Mouse (Mus musculus) heart, postnatal 0 days (tissue): ENCODE measurements at regions not wholly inside any gene's neighbourhood (a gene's known extent, or its start where the extent isn't known, plus 50 kb on each side); places are given as distances from the start of the nearest gene placed in this dataset.

Experiments used
- ATAC-seq: fragments of 200-750 bp; cut with Nextera tagmentation; 2 replicates; pipeline ENCODE4 v1.8.0; 2017; ENCODE audit warnings: low read depth, moderate number of reproducible peaks, moderate library complexity; ENCODE audit not compliant: insufficient read depth
- DNase-seq: peaks from one replicate; pipeline ENCODE4 v3.0.0-alpha.2; 2016; ENCODE audit warnings: low spot score
- H3K27ac ChIP-seq: fragments of 300-500 bp; sonication (generic); 2 replicates; pipeline ENCODE4 v1.5.1; 2014; ENCODE audit warnings: low read depth, mild to moderate bottlenecking
- H3K27me3 ChIP-seq: fragments of 300-500 bp; sonication (generic); 2 replicates; pipeline ENCODE4 v1.6.1; 2014; ENCODE audit warnings: low read length, mixed read lengths; ENCODE audit not compliant: control insufficient read depth, insufficient read depth
- H3K36me3 ChIP-seq: fragments of 300-500 bp; sonication (generic); replicated peaks from 2 replicates; pipeline ENCODE4 v1.6.1; 2014; ENCODE audit warnings: low read length, mixed read lengths; ENCODE audit not compliant: control insufficient read depth, insufficient read depth
- H3K4me1 ChIP-seq: fragments of 300-500 bp; sonication (generic); 2 replicates; pipeline ENCODE4 v1.6.1; 2014; ENCODE audit warnings: antibody characterized with exemption; ENCODE audit not compliant: control insufficient read depth, insufficient read depth
- H3K4me2 ChIP-seq: fragments of 300-500 bp; sonication (generic); 2 replicates; pipeline ENCODE4 v1.6.1; 2014; ENCODE audit warnings: low read depth, mild to moderate bottlenecking, low read length, moderate library complexity
- H3K4me3 ChIP-seq: fragments of 300-500 bp; sonication (generic); 2 replicates; pipeline ENCODE4 v1.5.1; 2014; ENCODE audit warnings: low read depth, low read length
- H3K9ac ChIP-seq: fragments of 300-500 bp; sonication (generic); replicated peaks from 2 replicates; pipeline ENCODE4 v1.6.1; 2014; ENCODE audit warnings: low read depth, low read length, mixed read lengths
- H3K9me3 ChIP-seq: fragments of 300-500 bp; sonication (generic); replicated peaks from 2 replicates; pipeline ENCODE4 v1.6.1; 2016; ENCODE audit warnings: low read length; ENCODE audit not compliant: control insufficient read depth
- CTCF ChIP-seq: IDR thresholded peaks from 2 replicates; pipeline ENCODE4 v1.5.1; 2016; ENCODE audit warnings: antibody characterized with exemption, control low read depth, low read depth
- EP300 ChIP-seq: IDR thresholded peaks from 2 replicates; pipeline ENCODE4 v1.6.1; 2016; ENCODE audit warnings: antibody characterized with exemption, low read depth
- WGBS: fragments of 180-500 bp; shearing (Covaris S2); extraction: QIAGEN DNeasy Blood & Tissue Kit; methylation state at CpG from one replicate; pipeline ENCODE4 v1.1.7; 2014; 5-methylcytosine and 5-hydroxymethylcytosine counted together

- TF ChIP-seq CTCF (no peak), EP300 (no peak)
- ATAC-seq, result no peak
- WGBS, result 64% methylated on average over 7 of the region's 7 CpGs
These were observed 185.2 kb upstream of the Kit start for GRCm38 (mm10) chr5:75389433-75389971.

GRCm38 (mm10) chr5:75398820-75399219 lies 175.9 kb upstream of the Kit start:
- H3K27ac ChIP-seq, result no peak overlapping the region
- no peak overlapping the region for H3K4me2 ChIP-seq
- H3K4me1 ChIP-seq, result no peaks in the 10 kb centered on the region
- no peak overlapping the region for H3K4me3 ChIP-seq
- ATAC-seq (no peak), DNase-seq (no peak)
- H3K9me3 ChIP-seq, result no peaks in the 10 kb centered on the region
- TF ChIP-seq CTCF (no peak), EP300 (no peak)
- H3K36me3 ChIP-seq, result no peaks in the 10 kb centered on the region
- no peaks in the 10 kb centered on the region for H3K27me3 ChIP-seq
- H3K9ac ChIP-seq, result no peak overlapping the region
- WGBS, result 77% methylated on average over 5 of the region's 5 CpGs

More at GRCm38 (mm10) chr5:75389433-75389971, 185.2 kb upstream of the Kit start:
- no peaks in the 10 kb centered on the region for H3K36me3 ChIP-seq
- no peak for DNase-seq
- H3K27me3 ChIP-seq, result no peaks in the 10 kb centered on the region
- no peaks in the 10 kb centered on the region for H3K4me1 ChIP-seq
- H3K4me2 ChIP-seq, result no peak overlapping the region
- no peak overlapping the region for H3K9ac ChIP-seq
- no peak overlapping the region for H3K27ac ChIP-seq
- no peaks in the 10 kb centered on the region for H3K9me3 ChIP-seq
- no peak overlapping the region for H3K4me3 ChIP-seq

DNA sequence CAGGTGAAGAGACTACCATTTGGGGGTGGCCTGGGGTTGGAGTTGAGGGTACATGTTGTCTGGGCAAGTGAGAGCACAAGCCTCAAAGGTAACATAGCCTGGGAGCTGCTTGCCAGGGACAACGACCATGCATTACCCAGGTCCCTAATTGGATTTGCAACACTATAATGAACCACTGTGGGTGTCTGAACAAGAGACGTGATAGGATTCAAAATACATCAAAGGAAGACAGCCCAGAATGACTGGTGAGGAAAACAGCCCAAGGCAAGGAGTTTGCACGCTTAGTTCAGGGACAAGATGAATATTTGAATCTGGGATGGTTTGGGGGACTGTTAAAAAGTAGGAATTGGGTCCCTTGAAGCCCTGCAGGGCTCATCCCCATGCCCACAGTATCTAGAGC lies 173.0 kb upstream of the Kit start:
- Histone ChIP-seq H3K4me3 (no peak overlapping the region), H3K4me1 (no peaks in the 10 kb centered on the region), H3K36me3 (no peaks in the 10 kb centered on the region), H3K9me3 (no peaks in the 10 kb centered on the region), H3K9ac (no peak overlapping the region), H3K27ac (no peak overlapping the region), H3K27me3 (no peaks in the 10 kb centered on the region), H3K4me2 (no peak overlapping the region)
- DNase-seq, result no peak
- WGBS, result 70% methylated on average over 3 of the region's 3 CpGs
- no peak for ATAC-seq
- TF ChIP-seq EP300, result no peak
- TF ChIP-seq CTCF, result no peak

- no peak overlapping the region for H3K4me3 ChIP-seq
- H3K27me3 ChIP-seq, result no peaks in the 10 kb centered on the region
- WGBS, result 58% methylated on average over 3 of the region's 3 CpGs
- H3K36me3 ChIP-seq, result no peaks in the 10 kb centered on the region
- TF ChIP-seq EP300 (no peak), CTCF (no peak)
- H3K9me3 ChIP-seq, result no peaks in the 10 kb centered on the region
- H3K4me2 ChIP-seq, result no peak overlapping the region
- H3K4me1 ChIP-seq, result no peaks in the 10 kb centered on the region
- no peak for ATAC-seq
- no peak for DNase-seq
- no peak overlapping the region for H3K27ac ChIP-seq
- no peak overlapping the region for H3K9ac ChIP-seq
These were observed 172.1 kb upstream of the Kit start for GRCm38 (mm10) chr5:75402631-75403030.

DNA sequence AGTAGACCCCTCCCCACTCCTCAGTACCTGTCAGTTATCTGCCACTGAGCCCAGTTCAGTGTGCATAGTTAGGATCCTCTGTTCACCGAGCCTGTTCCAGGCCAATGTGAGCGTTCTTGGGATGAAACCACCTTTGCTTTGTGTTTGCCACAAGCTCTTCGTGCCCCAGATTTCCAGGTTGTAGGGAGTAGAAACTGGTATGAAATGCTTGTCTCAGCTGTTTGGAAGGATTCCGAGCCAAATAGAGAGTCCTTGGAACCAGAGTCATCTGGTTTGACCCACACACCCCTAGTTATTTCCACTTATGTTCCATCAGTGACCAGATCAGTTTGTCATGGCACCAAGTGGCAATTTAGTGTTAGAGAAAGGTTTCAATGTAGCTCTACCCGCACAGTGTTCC lies 171.2 kb upstream of the Kit start:
- ATAC-seq (no peak), DNase-seq (no peak)
- Histone ChIP-seq H3K9me3 (no peaks in the 10 kb centered on the region), H3K4me3 (no peak overlapping the region), H3K36me3 (no peaks in the 10 kb centered on the region), H3K27ac (no peak overlapping the region), H3K4me1 (no peaks in the 10 kb centered on the region), H3K4me2 (no peak overlapping the region), H3K27me3 (no peaks in the 10 kb centered on the region), H3K9ac (no peak overlapping the region)
- TF ChIP-seq EP300 (no peak), CTCF (no peak)
- 75% methylated on average over 5 of the region's 5 CpGs for WGBS

DNA sequence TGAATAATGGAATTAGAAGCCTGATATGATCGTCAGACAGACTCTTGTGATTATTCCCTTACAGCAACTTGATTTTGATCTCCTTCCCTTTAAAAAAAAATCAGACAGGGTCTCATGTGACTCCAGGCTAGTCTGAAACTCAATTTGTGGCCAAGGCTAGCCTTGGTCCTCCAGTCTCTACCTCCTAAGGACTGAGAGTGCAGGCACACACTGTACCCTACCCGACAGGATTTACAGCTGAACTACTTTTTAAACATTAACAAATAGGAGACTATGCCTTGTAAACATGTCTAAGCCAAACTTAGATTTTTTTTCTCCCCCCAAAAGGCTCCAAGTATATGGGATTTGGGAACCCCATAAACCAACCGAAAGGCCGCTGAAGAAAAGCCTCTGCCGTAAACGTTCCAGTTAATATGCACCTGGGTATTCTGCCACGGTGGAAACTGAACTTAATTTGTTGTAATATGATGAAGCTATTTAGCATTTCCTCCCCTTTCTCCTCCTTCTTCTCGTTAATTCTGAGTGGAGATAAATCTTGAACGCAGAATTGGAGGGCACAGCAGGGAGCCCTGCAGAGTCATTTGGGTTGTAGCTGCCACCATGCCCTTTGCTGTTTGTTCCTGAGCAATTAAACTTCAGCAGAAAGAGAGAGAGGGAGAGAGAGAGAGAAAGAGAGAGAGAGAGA lies 170.0 kb upstream of the Kit start:
- no peaks in the 10 kb centered on the region for H3K36me3 ChIP-seq
- H3K4me1 ChIP-seq, result no peaks in the 10 kb centered on the region
- H3K4me3 ChIP-seq, result no peak overlapping the region
- ATAC-seq (no peak), DNase-seq (no peak)
- H3K4me2 ChIP-seq, result no peak overlapping the region
- no peaks in the 10 kb centered on the region for H3K27me3 ChIP-seq
- H3K9me3 ChIP-seq, result no peaks in the 10 kb centered on the region
- H3K9ac ChIP-seq, result no peak overlapping the region
- 70% methylated on average over 9 of the region's 9 CpGs for WGBS
- H3K27ac ChIP-seq, result no peak overlapping the region
- TF ChIP-seq EP300, result no peak
- TF ChIP-seq CTCF, result no peak
